Mouse (Mus musculus) hindbrain, embryonic 10.5 days (tissue): ENCODE measurements around the gene Arl6. TPM values are rescaled to one million over a fixed set of nuclear protein-coding genes. Genes with fewer than 3 reads are reported as not detected.
A peak's percentile ranks its signal among the peaks of the same experiment; 100 is the strongest.

Experiments
- DNase-seq: peaks from one replicate; pipeline ENCODE4 v3.0.0-alpha.2; 2017; ENCODE audit warnings: low spot score
- H3K27ac ChIP-seq: fragments of 300-500 bp; sonication (generic); 2 replicates; pipeline ENCODE4 v1.5.1; 2016; ENCODE audit warnings: mild to moderate bottlenecking, moderate library complexity
- H3K27me3 ChIP-seq: fragments of 300-500 bp; sonication (generic); 2 replicates; pipeline ENCODE4 v1.6.1; 2016; ENCODE audit warnings: mild to moderate bottlenecking; ENCODE audit not compliant: poor library complexity, insufficient read depth, severe bottlenecking
- H3K36me3 ChIP-seq: fragments of 300-500 bp; sonication (generic); 2 replicates; pipeline ENCODE4 v1.6.1; 2016; ENCODE audit warnings: mild to moderate bottlenecking, moderate library complexity
- H3K4me1 ChIP-seq: fragments of 300-500 bp; sonication (generic); replicated peaks from 2 replicates; pipeline ENCODE4 v1.6.1; 2016; ENCODE audit warnings: mild to moderate bottlenecking
- H3K4me3 ChIP-seq: fragments of 300-500 bp; sonication (generic); 2 replicates; pipeline ENCODE4 v1.5.1; 2016; ENCODE audit warnings: mild to moderate bottlenecking, moderate library complexity
- H3K9me3 ChIP-seq: fragments of 300-500 bp; sonication (generic); 2 replicates; pipeline ENCODE4 v1.6.1; 2016; ENCODE audit warnings: mild to moderate bottlenecking, moderate library complexity
- WGBS: fragments of 180-500 bp; shearing (Covaris S2); methylation state at CpG from one replicate; pipeline ENCODE4 v1.1.7; 2016; 5-methylcytosine and 5-hydroxymethylcytosine counted together
- polyA plus RNA-seq: library from polyadenylated mRNA; unstranded; fragments of >200 nt; fragmentation: Nextera tagmentation; extraction: Ambion mirVana; gene quantifications from 2 replicates; pipeline ENCODE4 v1.2.1, GENCODE M21; 2016

Gene Arl6
- 49.8 and 52.6 TPM in 2 replicates for polyA plus RNA-seq

- under 1% methylated on average over 46 of the region's 46 CpGs for WGBS
- peak; percentile 95 for DNase-seq
- Histone ChIP-seq H3K36me3 (no peaks in the 10 kb centered on the region), H3K27ac (peak within 1 kb of the TSS; percentile 97), H3K27me3 (no peaks in the 10 kb centered on the region), H3K4me1 (peaks cover 11% of the 10 kb centered on the region), H3K9me3 (no peaks in the 10 kb centered on the region), H3K4me3 (peak within 1 kb of the TSS; percentile 75)
Observed at GRCm38 (mm10) chr16:59639102-59639691, at the start of gene Arl6. TSS of gene Arl6 (minus strand) at chr16:59639391.

DNA sequence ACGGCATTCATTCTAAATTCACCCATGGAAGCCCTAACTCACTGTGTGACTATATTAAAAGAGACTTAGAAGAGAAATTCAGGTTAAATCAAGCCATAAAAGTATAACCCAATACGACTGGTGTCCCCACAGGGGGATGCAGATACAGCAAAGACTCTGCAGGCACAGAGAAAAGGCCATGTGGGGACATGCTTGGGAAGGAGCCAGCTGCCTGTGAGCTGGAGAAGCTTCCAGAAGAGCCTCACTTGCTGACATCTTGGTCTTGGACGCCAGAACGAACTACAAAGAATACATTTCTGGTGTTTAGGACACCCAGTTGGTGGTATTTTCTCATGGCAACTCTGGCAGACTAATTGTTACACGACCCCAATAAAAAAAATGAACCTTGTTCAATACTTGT lies 45.9 kb upstream of the Arl6 start:
- no peak for DNase-seq
- Histone ChIP-seq H3K36me3 (no peaks in the 10 kb centered on the region), H3K4me1 (no peaks in the 10 kb centered on the region), H3K27me3 (no peaks in the 10 kb centered on the region), H3K27ac (no peak overlapping the region), H3K4me3 (no peak overlapping the region), H3K9me3 (no peaks in the 10 kb centered on the region)
- WGBS, result 75% methylated on average over 5 of the region's 5 CpGs

DNA sequence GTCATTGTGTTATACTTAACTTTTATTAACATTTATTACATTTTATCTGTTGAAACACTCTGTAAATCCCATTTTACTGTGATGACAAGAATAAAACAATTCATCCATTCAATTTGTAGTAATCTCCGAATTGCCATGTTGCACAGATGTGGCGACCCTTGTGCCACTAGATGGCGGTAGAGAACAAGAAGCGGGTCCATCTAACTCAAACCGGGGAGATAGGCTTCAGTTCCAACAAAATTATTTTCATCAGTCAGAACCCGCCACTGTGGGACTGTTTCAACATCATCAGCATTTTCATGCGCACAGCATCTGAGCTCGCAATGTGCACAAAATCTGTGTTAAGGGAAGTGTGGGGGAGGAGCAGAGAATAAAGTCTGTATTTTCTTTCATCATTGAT lies 44.2 kb upstream of the Arl6 start:
- Histone ChIP-seq H3K36me3 (no peaks in the 10 kb centered on the region), H3K27me3 (no peaks in the 10 kb centered on the region), H3K4me1 (no peaks in the 10 kb centered on the region), H3K4me3 (no peak overlapping the region), H3K27ac (no peak overlapping the region), H3K9me3 (no peaks in the 10 kb centered on the region)
- peak; percentile 71 for DNase-seq
- 9% methylated on average over 8 of the region's 8 CpGs for WGBS

DNA sequence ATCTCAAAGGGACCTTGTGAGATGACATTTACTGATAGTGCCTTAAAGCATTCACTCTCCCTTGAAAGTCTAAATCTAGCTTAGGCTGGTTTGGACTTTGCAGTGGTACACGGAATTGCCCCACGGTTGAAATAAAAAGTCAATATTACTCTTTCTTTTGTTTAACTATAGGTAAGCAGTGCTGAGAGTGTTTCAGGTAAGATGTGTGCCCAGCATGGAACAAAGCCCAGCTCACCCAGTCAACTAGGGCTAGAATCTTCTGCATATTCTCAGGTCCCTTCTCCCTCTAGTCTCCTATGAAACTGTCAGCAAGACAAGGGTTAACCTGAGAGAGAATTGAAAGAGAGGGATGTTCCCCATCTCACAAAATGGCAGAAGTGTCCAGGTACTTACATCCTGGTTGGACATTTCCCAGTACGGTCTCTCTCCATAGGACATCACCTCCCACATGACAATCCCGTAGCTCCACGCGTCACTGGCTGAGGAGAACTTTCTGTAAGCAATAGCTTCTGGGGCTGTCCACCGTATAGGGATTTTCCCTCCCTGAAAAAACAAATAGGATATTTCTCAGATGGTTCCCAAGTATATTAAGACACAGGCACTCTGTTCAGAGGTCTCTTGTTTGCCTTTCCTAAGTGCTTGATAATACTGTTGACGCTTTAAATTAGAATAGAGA lies 43.2 kb upstream of the Arl6 start:
- Histone ChIP-seq H3K4me3 (no peak overlapping the region), H3K27me3 (no peaks in the 10 kb centered on the region), H3K9me3 (no peaks in the 10 kb centered on the region), H3K27ac (no peak overlapping the region), H3K4me1 (no peaks in the 10 kb centered on the region), H3K36me3 (no peaks in the 10 kb centered on the region)
- no peak for DNase-seq
- 85% methylated on average over 8 of the region's 8 CpGs for WGBS

- Histone ChIP-seq H3K4me3 (no peak overlapping the region), H3K27me3 (no peaks in the 10 kb centered on the region), H3K27ac (no peak overlapping the region), H3K4me1 (no peaks in the 10 kb centered on the region), H3K36me3 (no peaks in the 10 kb centered on the region), H3K9me3 (no peaks in the 10 kb centered on the region)
- no peak for DNase-seq
- 87% methylated on average over 2 of the region's 2 CpGs for WGBS
Observed at GRCm38 (mm10) chr16:59666938-59667337, 27.7 kb upstream of the Arl6 start.

- no peak overlapping the region for H3K27ac ChIP-seq
- H3K36me3 ChIP-seq, result no peaks in the 10 kb centered on the region
- H3K27me3 ChIP-seq, result no peaks in the 10 kb centered on the region
- no peak for DNase-seq
- 47% methylated on average over 2 of the region's 2 CpGs for WGBS
- no peak overlapping the region for H3K4me3 ChIP-seq
- no peaks in the 10 kb centered on the region for H3K9me3 ChIP-seq
- no peaks in the 10 kb centered on the region for H3K4me1 ChIP-seq
Observed at GRCm38 (mm10) chr16:59643766-59644165, 4.6 kb upstream of the Arl6 start.

GRCm38 (mm10) chr16:59639985-59640384 lies 794 bp upstream of the Arl6 start:
- DNase-seq, result no peak
- H3K4me3 ChIP-seq, result no peak overlapping the region
- no peaks in the 10 kb centered on the region for H3K9me3 ChIP-seq
- no peak overlapping the region for H3K27ac ChIP-seq
- 92% methylated on average over 3 of the region's 3 CpGs for WGBS
- no peaks in the 10 kb centered on the region for H3K36me3 ChIP-seq
- no peaks in the 10 kb centered on the region for H3K27me3 ChIP-seq
- peaks cover 11% of the 10 kb centered on the region for H3K4me1 ChIP-seq

GRCm38 (mm10) chr16:59634598-59634997 lies 4.6 kb downstream of the Arl6 start:
- DNase-seq, result no peak
- Histone ChIP-seq H3K36me3 (peaks cover 25% of the 10 kb centered on the region), H3K4me1 (peaks cover 11% of the 10 kb centered on the region), H3K9me3 (no peaks in the 10 kb centered on the region), H3K27ac (no peak overlapping the region), H3K27me3 (no peaks in the 10 kb centered on the region), H3K4me3 (no peak overlapping the region)
- WGBS, result 89% methylated on average over 2 of the region's 2 CpGs

DNA sequence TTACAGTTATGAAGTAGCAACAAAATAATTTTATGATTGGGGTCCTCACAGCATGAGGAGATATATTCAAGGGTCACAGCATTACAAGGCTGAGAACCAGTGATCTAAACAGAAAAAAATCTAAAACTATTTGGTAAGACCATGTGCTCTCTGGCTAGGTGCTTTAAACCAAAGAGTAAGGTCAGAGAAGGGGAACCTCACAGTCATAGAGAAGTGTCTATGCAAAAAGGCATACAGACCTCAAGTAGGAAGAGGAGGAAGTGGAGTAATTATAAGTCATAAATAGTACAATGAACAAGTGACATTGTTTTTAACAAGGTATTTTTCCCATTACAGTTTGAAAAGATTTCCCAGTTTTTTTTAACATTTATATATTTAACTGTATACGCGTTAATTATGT lies 17.6 kb downstream of the Arl6 start:
- no peak for DNase-seq
- Histone ChIP-seq H3K4me1 (no peaks in the 10 kb centered on the region), H3K4me3 (no peak overlapping the region), H3K9me3 (no peaks in the 10 kb centered on the region), H3K27ac (no peak overlapping the region), H3K27me3 (no peaks in the 10 kb centered on the region), H3K36me3 (no peaks in the 10 kb centered on the region)
- WGBS, result 94% methylated on average over 2 of the region's 2 CpGs

DNA sequence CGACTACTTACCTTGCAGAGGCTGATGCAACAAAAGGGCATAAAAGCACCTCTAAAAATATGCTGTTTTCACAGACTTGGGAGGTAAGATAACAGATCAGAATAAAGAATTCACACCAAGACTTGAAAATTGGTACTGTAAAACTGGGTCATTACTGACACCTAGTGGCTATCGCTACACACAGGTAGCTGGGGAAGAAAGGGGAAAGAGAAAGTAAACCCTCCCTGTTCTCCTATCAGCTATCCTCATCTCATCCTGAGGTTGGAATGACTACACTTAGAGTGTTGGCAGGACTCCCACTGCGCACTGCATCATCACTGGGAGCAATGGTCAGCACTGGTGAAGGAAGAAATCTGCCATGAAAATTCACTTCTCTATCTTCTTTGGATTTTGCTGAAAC lies 22.0 kb downstream of the Arl6 start:
- H3K27ac ChIP-seq, result no peak overlapping the region
- DNase-seq, result peak; percentile 16
- H3K4me3 ChIP-seq, result no peak overlapping the region
- H3K9me3 ChIP-seq, result no peaks in the 10 kb centered on the region
- WGBS, result 48% methylated on average over 3 of the region's 3 CpGs
- H3K36me3 ChIP-seq, result no peaks in the 10 kb centered on the region
- H3K4me1 ChIP-seq, result no peaks in the 10 kb centered on the region
- no peaks in the 10 kb centered on the region for H3K27me3 ChIP-seq

- no peaks in the 10 kb centered on the region for H3K4me1 ChIP-seq
- no peaks in the 10 kb centered on the region for H3K9me3 ChIP-seq
- no peak for DNase-seq
- H3K36me3 ChIP-seq, result 0 out of 2 replicates have a peak, but pooled peaks cover 7% of the 10 kb centered on the region
- 77% methylated on average over 3 of the region's 3 CpGs for WGBS
- H3K27me3 ChIP-seq, result no peaks in the 10 kb centered on the region
- H3K4me3 ChIP-seq, result no peak overlapping the region
- H3K27ac ChIP-seq, result no peak overlapping the region
Observed at GRCm38 (mm10) chr16:59615675-59616074, 23.5 kb downstream of the Arl6 start.

GRCm38 (mm10) chr16:59610750-59611149 lies 28.4 kb downstream of the Arl6 start:
- H3K9me3 ChIP-seq, result no peaks in the 10 kb centered on the region
- WGBS, result 80% methylated on average over 1 of the region's 1 CpGs
- H3K27me3 ChIP-seq, result no peaks in the 10 kb centered on the region
- 0 out of 2 replicates have a peak, but pooled peaks cover 7% of the 10 kb centered on the region for H3K36me3 ChIP-seq
- no peak for DNase-seq
- no peak overlapping the region for H3K4me3 ChIP-seq
- H3K27ac ChIP-seq, result no peak overlapping the region
- no peaks in the 10 kb centered on the region for H3K4me1 ChIP-seq

DNA sequence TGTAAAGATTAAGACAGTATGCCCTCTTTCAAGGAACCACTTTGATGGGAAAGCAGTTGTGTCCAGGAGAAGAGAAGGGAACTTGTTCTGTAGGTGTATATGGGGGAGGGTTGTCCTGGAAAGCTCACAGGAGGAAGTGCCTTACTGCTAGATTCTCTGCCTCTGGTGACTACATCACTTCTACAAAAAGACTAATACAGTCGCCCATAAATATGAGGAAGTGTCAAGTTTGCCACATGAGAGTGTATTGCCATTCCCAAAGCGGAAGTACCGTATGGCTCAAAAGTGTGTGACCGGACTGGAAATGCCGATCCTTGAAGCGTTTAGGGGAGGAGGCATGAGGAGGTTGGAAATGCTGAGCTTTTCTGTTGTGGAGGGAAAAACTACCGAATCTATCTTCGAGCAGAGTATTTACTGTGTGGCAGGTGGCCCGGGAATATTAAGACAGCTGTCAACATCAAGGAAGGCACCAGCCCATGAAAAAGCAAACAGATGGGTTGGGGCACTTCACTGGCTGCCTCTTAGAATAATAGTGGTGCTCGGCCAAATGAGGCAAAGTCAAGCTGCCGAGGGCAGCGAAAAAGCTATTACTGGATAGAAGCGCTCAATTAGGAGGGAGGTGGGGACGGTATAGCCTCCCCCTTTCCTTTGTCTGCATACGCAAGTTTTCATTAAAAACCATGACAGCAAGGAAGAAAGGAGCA lies 35.0 kb downstream of the Arl6 start:
- Histone ChIP-seq H3K36me3 (no peaks in the 10 kb centered on the region), H3K27ac (peak overlapping the region; percentile 53), H3K4me3 (peak overlapping the region; percentile 27), H3K9me3 (no peaks in the 10 kb centered on the region), H3K4me1 (peaks cover 18% of the 10 kb centered on the region), H3K27me3 (peaks cover 10% of the 10 kb centered on the region)
- 46% methylated on average over 15 of the region's 15 CpGs for WGBS
- peak; percentile 39 for DNase-seq
